Mouse (Mus musculus) heart, adult 18-20 months (tissue): ENCODE measurements around the gene Wfdc11. TPM values are rescaled to one million over a fixed set of nuclear protein-coding genes. Genes with fewer than 3 reads are reported as not detected.

Source experiments
- DNase-seq, 2 experiments: peaks; one replicate each; pipeline ENCODE4 v3.0.0; 2021 to 2022; ENCODE audit warnings: mixed read lengths in 1 of 2
- total RNA-seq, 2 experiments: library from RNA; stranded (reverse); gene quantifications; 2 replicates each; pipeline ENCODE4 v1.2.3; 2021

Gene Wfdc11
- total RNA-seq, 2 experiments from 2014 or later, result not detected

DNA sequence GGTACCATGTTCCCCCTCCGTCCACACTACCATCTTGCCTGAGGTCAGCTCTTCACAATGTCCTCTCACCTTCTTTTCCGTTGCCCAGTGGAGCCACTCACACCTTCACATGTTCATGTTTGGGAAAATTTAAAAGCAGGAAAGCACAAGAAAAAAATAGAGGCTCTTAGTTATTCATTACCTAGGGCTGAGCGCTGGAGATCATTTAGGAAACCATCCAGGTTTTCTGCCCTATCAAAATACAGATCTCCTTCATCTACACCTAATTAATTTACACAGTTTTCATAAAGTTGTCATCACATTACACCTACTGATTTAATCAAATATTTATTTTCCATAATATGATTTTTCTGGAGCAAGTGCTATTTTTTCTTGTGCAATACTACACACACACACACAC, 35.2 kb downstream of the Wfdc11 start, which contains the start of gene Wfdc16:
Wfdc16 (minus strand) TSS at position 101 of the 400 bp plus-strand sequence.
- DNase-seq, result no peak

DNA sequence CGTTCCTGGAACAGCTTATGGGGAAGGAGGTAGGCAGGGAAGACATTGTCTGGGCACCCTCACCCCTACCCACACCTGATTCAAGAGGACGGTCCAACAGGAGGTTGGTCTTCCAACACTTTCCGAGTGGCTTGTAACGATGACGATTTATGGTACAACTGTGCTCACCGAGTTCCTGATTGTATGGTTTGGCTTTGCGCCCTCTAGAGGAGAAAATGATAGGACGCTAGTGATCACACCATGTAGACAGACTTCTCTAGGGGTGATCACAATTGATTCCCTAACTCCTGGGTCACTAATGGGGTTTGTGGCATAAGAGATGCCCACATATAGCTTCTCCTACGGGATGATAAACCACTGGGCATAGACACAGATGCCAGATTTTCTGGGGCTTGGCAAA, 38.6 kb downstream of the Wfdc11 start:
- DNase-seq, result no peak

DNA sequence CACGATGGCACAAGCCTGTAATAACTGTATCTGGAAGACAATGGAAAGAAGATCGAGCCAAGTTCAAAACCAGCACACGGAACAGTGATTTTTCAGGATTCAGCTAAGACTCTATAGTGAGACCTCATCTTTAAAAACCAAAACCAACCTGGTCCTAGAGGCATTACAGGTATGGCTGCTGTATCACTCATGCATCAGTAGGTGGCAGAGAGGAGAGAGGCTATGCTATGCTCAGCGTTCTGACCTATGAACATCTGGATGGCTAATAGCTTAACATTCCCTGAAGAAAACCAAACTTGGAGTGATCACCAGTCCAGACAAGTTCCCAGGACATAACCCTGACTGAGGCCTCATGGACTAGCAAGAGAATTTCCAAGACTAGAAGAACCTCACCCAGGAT, 52.1 kb downstream of the Wfdc11 start:
- DNase-seq, result no peak

DNA sequence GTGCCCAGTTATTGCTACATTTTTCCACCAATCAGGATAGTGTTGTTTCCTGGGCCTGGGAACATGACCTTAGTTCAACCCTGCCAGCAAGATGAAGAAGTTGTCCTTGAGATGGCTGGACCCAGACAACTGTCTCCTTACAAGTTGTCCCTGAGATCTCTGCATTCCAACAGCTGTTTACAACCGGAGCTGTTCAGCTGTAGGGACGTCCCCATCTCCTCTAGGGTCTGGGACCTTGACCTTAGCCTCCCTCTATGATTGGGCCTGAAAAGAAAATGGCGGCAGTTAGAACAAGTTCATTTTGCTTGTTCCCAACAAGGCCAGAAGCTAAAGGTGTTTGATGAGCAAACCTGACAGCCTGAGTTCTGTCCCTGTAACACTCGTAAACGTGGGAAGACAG, 54.8 kb downstream of the Wfdc11 start:
- DNase-seq, result no peak

GRCm38 (mm10) chr2:164615386-164615785, 58.5 kb downstream of the Wfdc11 start:
- no peak for DNase-seq

DNA sequence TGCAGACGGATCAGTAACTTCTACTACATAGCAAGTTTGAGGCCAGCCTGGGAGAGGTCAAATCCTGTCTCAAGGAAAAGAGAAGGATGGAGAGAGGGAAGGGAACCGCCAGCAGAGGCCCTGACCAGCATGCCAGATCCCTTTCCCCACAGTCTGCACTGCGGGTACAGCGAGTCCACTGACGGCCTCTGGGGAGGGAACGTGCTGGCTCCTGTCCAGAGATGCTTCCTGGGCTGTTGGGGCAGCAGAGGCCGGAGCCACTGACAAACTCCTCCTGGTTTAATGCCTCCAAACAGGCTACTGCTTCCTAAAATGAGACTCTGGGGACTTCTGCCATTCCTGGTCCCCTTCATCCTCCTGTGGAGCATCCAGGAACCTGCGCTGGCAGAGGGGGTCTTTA, 60.4 kb downstream of the Wfdc11 start, which contains the start of the genes Wfdc6b and Wfdc8:
Wfdc6b (plus strand) TSS at position 52 of the 400 bp plus-strand sequence.
Wfdc8 (minus strand) TSS at position 156 of the 400 bp plus-strand sequence.
- DNase-seq, result peak; percentile 54 to 58

Other genes with a start within 250 kb of the Wfdc11 start
- 10 to 100 TPM; 18.7 to 34.2 TPM for gene Sdc4, start 230.2 kb downstream of the Wfdc11 start, total RNA-seq
- 10 to 100 TPM; 23.0 to 23.1 TPM for gene Sys1, start 217.1 kb downstream of the Wfdc11 start, total RNA-seq
- gene Gm20458, start 213.1 kb downstream of the Wfdc11 start, total RNA-seq, result 10 to 100 TPM in 1 of 2 experiments, 1 to 10 TPM in 1; 3.7 to 11.1 TPM
- gene Trp53tg5, start 200.4 kb downstream of the Wfdc11 start, total RNA-seq, result not detected
- 10 to 100 TPM in 1 of 2 experiments, 1 to 10 TPM in 1; 9.4 to 10.7 TPM for gene Dbndd2, start 188.0 kb downstream of the Wfdc11 start, total RNA-seq
- gene Pigt, start 176.6 kb downstream of the Wfdc11 start, total RNA-seq, result 10 to 100 TPM; 28.7 to 32.6 TPM
- 10 to 100 TPM in 1 of 2 experiments, 1 to 10 TPM in 1; 1.0 to 11.8 TPM for gene Wfdc2, start 111.7 kb downstream of the Wfdc11 start, total RNA-seq
- not detected for gene Spint3, start 100.6 kb downstream of the Wfdc11 start, total RNA-seq
- gene Wfdc6a, start 88.6 kb downstream of the Wfdc11 start, total RNA-seq, result not detected
- gene Eppin, start 80.5 kb downstream of the Wfdc11 start, total RNA-seq, result not detected
- not detected for gene Wfdc6b, start 60.6 kb downstream of the Wfdc11 start, total RNA-seq
- not detected for gene Wfdc8, start 60.5 kb downstream of the Wfdc11 start, total RNA-seq
- not detected for gene Wfdc16, start 35.3 kb downstream of the Wfdc11 start, total RNA-seq
- gene Wfdc10, start 18.0 kb downstream of the Wfdc11 start, total RNA-seq, result under 1 TPM in 1 of 2 experiments, not detected in 1; 0.72 TPM
- not detected for gene Wfdc9, start 17.5 kb downstream of the Wfdc11 start, total RNA-seq
- not detected for gene Wfdc13, start 11.0 kb upstream of the Wfdc11 start, total RNA-seq
- not detected for gene Spint4, start 24.4 kb upstream of the Wfdc11 start, total RNA-seq
- gene Spint5, start 41.2 kb upstream of the Wfdc11 start, total RNA-seq, result not detected
- gene Wfdc3, start 71.8 kb upstream of the Wfdc11 start, total RNA-seq, result under 1 TPM; 0.25 to 0.62 TPM
- gene Dnttip1, start 71.9 kb upstream of the Wfdc11 start, total RNA-seq, result 10 to 100 TPM; 22.0 to 28.8 TPM
- gene Ube2c, start 95.8 kb upstream of the Wfdc11 start, total RNA-seq, result 1 to 10 TPM in 1 of 2 experiments, under 1 TPM in 1; 0.80 to 2.4 TPM
- 1 to 10 TPM in 1 of 2 experiments, not detected in 1; 1.2 TPM for gene Tnnc2, start 105.9 kb upstream of the Wfdc11 start, total RNA-seq
- gene Snx21, start 111.7 kb upstream of the Wfdc11 start, total RNA-seq, result 10 to 100 TPM; 23.9 to 25.6 TPM
- gene Acot8, start 130.8 kb upstream of the Wfdc11 start, total RNA-seq, result 10 to 100 TPM; 12.4 to 12.5 TPM
- 1 to 10 TPM; 2.4 to 2.5 TPM for gene Zswim3, start 131.0 kb upstream of the Wfdc11 start, total RNA-seq
- 1 to 10 TPM; 3.8 to 3.9 TPM for gene Zswim1, start 148.6 kb upstream of the Wfdc11 start, total RNA-seq
- gene Spata25, start 154.4 kb upstream of the Wfdc11 start, total RNA-seq, result under 1 TPM; 0.67 to 0.75 TPM
- gene Ctsa, start 158.8 kb upstream of the Wfdc11 start, total RNA-seq, result 10 to 100 TPM; 80.8 to 98.1 TPM
- 10 to 100 TPM; 50.5 to 55.8 TPM for gene Neurl2, start 159.4 kb upstream of the Wfdc11 start, total RNA-seq
- gene Pltp, start 183.6 kb upstream of the Wfdc11 start, total RNA-seq, result 10 to 100 TPM; 37.7 to 39.3 TPM
- gene Pcif1, start 205.2 kb upstream of the Wfdc11 start, total RNA-seq, result 10 to 100 TPM; 27.3 to 30.5 TPM
- gene Zfp335, start 237.7 kb upstream of the Wfdc11 start, total RNA-seq, result 1 to 10 TPM; 6.8 to 7.7 TPM